Mouse (Mus musculus) NIH3T3 (cell line): ENCODE data around the gene Tbc1d1.

Source experiments
- DNase-seq: peaks from one replicate; pipeline ENCODE4 v3.0.0-alpha.2; 2012; ENCODE audit warnings: low read depth

Tbc1d1 gene

DNA sequence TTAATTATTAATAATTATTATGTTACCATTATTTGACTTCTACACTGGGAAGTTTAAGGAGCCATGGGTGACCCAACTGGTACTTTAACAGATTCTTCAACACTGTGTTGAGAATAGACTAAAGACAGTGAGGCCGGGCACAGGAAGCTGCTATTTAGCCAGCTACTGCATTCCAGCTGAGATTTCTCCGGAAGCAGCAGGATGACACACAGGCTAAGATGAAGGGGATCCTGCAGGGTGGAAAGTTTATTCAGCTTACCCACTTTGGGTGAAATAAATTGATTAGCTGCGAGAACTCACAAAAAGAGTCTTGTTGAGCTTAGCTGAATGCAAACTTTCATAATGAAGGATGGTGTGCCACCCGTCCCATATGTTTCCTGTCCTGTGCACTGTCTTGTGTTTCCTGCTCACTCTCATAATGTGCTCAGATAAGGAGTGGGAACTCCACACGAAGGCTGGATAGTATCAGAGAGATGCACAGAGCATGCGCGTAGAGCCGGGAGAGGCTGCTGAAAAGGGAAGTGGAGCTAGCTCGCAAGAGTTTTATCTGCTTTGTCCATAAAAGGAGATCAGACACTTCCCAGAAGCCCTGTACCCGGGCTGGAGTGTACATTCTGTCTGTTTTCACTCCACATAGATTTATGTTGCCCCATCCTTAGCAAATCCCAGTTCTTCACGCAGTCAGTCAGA lies at the start of gene Tbc1d1:
Tbc1d1 (plus strand) TSS at position 445 of the 690 bp plus-strand sequence.
- DNase-seq: no peak

- no peak for DNase-seq
Observed at GRCm38 (mm10) chr5:64107596-64108289, 48.4 kb upstream of the Tbc1d1 start.

- DNase-seq: peak; percentile 33
Observed at GRCm38 (mm10) chr5:64109217-64109616, 46.9 kb upstream of the Tbc1d1 start.

DNA sequence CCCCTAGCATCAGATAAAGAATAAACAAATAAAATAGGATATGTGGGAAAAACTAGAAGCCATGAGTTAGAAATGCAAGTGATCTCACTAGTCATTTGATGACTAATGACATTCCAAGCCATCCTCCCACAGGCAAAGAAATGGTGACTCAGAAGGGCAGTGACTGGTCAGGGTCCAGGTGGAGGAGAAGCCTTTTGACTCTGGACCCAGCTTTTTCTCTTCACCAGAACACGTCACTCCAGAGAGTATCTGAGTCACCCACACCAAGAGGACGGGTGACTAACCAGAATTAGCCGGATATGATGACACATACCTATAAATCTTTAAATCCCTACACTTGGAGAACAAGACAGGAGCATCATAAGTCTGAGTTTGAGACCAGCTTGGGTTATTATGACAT lies 43.7 kb upstream of the Tbc1d1 start:
- DNase-seq: peak; percentile 87

- no peak for DNase-seq
Observed at GRCm38 (mm10) chr5:64114210-64114609, 41.9 kb upstream of the Tbc1d1 start.

- DNase-seq: no peak
Observed at GRCm38 (mm10) chr5:64117191-64117590, 38.9 kb upstream of the Tbc1d1 start.

- no peak for DNase-seq
Observed at GRCm38 (mm10) chr5:64125783-64126182, 30.3 kb upstream of the Tbc1d1 start.

GRCm38 (mm10) chr5:64131550-64131949 lies 24.6 kb upstream of the Tbc1d1 start:
- no peak for DNase-seq

- DNase-seq: peak; percentile 22
Observed at GRCm38 (mm10) chr5:64133901-64134300, 22.2 kb upstream of the Tbc1d1 start.

GRCm38 (mm10) chr5:64136325-64136724 lies 19.8 kb upstream of the Tbc1d1 start:
- peak; percentile 32 for DNase-seq

- peak; percentile 52 for DNase-seq
Observed at GRCm38 (mm10) chr5:64140202-64140601, 15.9 kb upstream of the Tbc1d1 start.

- DNase-seq: no peak
Observed at GRCm38 (mm10) chr5:64144315-64144714, 11.8 kb upstream of the Tbc1d1 start.

DNA sequence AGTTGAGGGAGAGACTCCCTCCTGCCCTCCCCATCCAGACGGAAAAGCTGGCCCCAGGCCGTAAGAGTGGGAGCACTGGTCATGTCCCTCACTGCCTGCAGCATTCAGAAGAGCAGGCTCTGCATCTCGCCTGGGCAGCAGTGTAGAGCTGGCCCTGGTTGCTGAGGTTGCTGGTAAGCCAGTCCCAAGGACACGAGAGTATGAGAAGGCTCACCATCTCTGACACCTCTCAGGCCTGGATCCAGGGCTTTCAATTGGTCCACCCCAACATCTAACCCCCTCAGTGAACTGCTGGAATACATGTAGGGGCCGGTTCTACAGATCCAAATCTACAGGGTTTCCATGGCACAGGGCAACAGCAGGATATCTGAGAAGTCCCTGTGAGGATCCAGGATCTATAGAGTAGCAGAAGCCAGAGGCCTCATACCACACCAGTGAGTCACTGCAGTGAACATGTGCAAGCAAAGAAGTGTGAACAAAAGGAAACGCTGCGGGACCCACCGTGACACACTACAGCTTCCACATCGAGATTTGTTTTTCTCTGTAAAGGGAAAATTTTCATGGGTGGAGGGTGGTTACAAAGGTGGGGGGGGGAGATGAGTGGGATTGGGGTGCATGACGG lies 9.6 kb upstream of the Tbc1d1 start:
- peak; percentile 72 for DNase-seq

DNA sequence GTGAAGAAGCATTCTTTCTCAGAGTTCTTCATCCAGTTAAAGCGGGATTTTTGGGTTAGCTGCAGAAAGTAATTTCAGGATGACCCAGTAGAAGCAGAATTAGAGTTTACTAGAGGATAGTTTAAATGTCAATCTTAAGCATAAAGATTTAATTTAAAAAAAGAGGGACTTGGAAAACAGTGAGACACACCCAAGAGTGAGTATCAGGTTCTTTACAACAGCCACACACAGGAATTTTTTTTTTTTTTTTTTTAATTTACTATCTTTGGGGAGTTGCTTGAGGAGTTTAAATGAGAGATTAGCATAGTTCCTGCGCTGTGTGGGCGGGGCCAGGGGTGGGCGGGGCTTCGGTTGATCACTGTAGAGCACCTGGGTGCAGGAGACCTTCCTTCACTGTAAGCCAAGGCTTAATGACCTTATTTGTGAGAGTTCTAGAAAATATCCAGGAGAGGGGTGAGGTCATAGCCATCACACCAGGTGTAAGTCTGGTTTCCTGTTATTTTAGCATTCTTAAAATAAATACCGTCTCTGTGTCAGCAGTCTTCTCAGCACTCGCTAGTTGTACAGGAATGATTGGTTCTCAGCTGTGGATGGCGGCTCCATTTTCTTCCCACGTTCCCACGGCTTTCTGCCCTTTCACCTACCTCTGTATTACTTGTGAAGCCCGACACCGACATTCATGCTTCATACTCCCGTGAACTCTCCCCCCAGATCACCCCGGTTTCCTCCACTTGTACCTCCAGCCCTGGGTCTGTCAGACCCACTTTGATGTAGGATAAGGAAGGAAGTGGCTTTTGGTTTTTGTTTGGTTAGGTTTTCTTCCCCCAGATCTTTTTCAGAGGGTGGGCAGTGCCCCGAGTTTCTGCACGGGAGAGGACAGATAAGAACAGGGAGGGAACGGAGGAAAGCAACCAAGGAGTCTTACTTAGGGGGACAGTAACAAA lies 6.6 kb upstream of the Tbc1d1 start:
- DNase-seq: no peak

GRCm38 (mm10) chr5:64153319-64153718 lies 2.8 kb upstream of the Tbc1d1 start:
- DNase-seq: peak; percentile 35

- DNase-seq: no peak
Observed at GRCm38 (mm10) chr5:64156579-64156978, 474 bp downstream of the Tbc1d1 start.

- no peak for DNase-seq
Observed at GRCm38 (mm10) chr5:64157926-64158325, 1.8 kb downstream of the Tbc1d1 start.

GRCm38 (mm10) chr5:64158501-64158900 lies 2.4 kb downstream of the Tbc1d1 start:
- DNase-seq: no peak

GRCm38 (mm10) chr5:64159065-64159780 lies 3.1 kb downstream of the Tbc1d1 start:
- no peak for DNase-seq

DNA sequence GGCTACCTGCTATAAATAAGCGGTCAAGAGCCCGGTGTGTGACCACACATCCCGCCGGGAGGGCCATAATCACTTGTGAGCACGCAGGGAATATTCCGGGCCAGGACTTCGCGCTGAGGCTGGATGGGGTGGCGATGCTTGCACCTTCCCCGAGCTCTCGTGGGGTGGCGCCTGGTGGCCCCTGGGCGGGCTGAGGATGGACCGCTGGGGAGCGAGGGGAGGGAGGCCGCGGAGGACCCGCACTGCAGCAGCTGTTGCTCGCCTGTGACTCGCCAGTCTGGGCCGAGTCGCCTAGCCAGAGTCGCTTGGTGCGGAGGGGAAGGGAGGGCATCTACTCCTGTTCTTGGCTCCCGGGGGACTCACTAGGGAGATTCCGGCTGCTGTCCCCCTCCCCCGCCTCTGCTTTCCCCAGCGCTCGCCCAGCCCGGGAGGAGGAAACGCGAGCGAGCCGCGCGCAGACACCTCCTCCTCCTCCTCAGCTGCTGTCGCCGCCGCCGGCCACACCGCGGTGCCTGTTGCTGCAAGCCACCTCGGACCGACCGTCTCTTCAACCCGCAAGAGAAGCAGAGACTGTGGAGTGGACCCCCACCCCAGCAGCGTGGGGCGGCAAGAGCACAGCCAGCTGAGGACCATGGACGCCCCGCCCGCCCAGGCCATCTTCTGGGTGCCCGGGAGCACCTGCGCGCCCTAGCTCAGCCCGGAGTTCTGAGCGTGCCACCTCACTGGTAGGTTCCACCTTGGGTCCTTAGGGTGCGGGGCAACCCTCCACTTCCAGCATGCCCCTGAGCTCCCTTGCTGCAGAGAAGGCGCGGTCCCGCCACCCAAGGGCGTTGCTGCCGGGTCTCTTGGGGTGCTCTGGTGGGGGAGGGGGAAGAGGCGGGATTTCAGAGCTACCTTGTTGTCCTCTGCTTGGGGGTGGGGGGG lies 3.9 kb downstream of the Tbc1d1 start:
- DNase-seq: peak; percentile 62
